Mouse (Mus musculus) midbrain, embryonic 14.5 days (tissue): ENCODE measurements around the gene Psg29. TPM values are rescaled to one million over a fixed set of nuclear protein-coding genes. Genes with fewer than 3 reads are reported as not detected.

Experiments used
- ATAC-seq: fragments of 200-750 bp; cut with Nextera tagmentation; 2 replicates; pipeline ENCODE4 v1.8.0; 2017; ENCODE audit warnings: moderate number of reproducible peaks, moderate library complexity; ENCODE audit not compliant: low FRiP score, low TSS enrichment
- DNase-seq: peaks from one replicate; pipeline ENCODE4 v3.0.0-alpha.2; 2015
- H3K27ac ChIP-seq: fragments of 300-500 bp; sonication (generic); replicated peaks from 2 replicates; pipeline ENCODE4 v1.5.1; 2014; ENCODE audit warnings: mild to moderate bottlenecking, low read depth, low read length, moderate library complexity
- H3K27me3 ChIP-seq: fragments of 300-500 bp; sonication (generic); 2 replicates; pipeline ENCODE4 v1.6.1; 2014; ENCODE audit warnings: low read length, control low read depth, mixed read lengths; ENCODE audit not compliant: control insufficient read depth, insufficient read depth
- H3K36me3 ChIP-seq: fragments of 300-500 bp; sonication (generic); 2 replicates; pipeline ENCODE4 v1.6.1; 2014; ENCODE audit warnings: low read length, control low read depth; ENCODE audit not compliant: control insufficient read depth, insufficient read depth
- H3K4me1 ChIP-seq: fragments of 300-500 bp; sonication (generic); 2 replicates; pipeline ENCODE4 v1.6.1; 2014; ENCODE audit warnings: mild to moderate bottlenecking, antibody characterized with exemption, low read length, control low read depth; ENCODE audit not compliant: control insufficient read depth, insufficient read depth
- H3K4me2 ChIP-seq: fragments of 300-500 bp; sonication (generic); 2 replicates; pipeline ENCODE4 v1.6.1; 2014; ENCODE audit warnings: mild to moderate bottlenecking, low read length, moderate library complexity
- H3K4me3 ChIP-seq: fragments of 300-500 bp; sonication (generic); replicated peaks from 2 replicates; pipeline ENCODE4 v1.5.1; 2014; ENCODE audit warnings: low read depth, low read length
- H3K9ac ChIP-seq: fragments of 300-500 bp; sonication (generic); replicated peaks from 2 replicates; pipeline ENCODE4 v1.6.1; 2014; ENCODE audit warnings: mild to moderate bottlenecking, low read length, moderate library complexity
- H3K9me3 ChIP-seq: fragments of 300-500 bp; sonication (generic); 2 replicates; pipeline ENCODE4 v1.6.1; 2016; ENCODE audit warnings: low read length, control low read depth, mixed read lengths; ENCODE audit not compliant: control insufficient read depth
- WGBS: fragments of 180-500 bp; shearing (Covaris S2); extraction: QIAGEN DNeasy Blood & Tissue Kit; methylation state at CpG from one replicate; pipeline ENCODE4 v1.1.7; 2014; 5-methylcytosine and 5-hydroxymethylcytosine counted together
- polyA plus RNA-seq: library from polyadenylated mRNA; unstranded; fragments of >200 nt; fragmentation: Nextera tagmentation; extraction: Ambion mirVana; gene quantifications from 2 replicates; pipeline ENCODE4 v1.2.1, GENCODE M21; 2014

Gene Psg29
- polyA plus RNA-seq, result 0.04 TPM in 1 of 2 replicates, not detected in the other

- H3K9me3 ChIP-seq, result peaks cover 11% of the 10 kb centered on the region
Measured at GRCm38 (mm10) chr7:17203177-17203576, at the start of gene Psg29. TSS of gene Psg29 (plus strand) at chr7:17203477.

GRCm38 (mm10) chr7:17155634-17156033 is 47.6 kb upstream of the Psg29 start:
- ATAC-seq (no peak), DNase-seq (no peak)
- Histone ChIP-seq H3K4me2 (no peak overlapping the region), H3K9me3 (peaks cover 26% of the 10 kb centered on the region; the same call in 1 of the 2 replicates), H3K4me1 (no peaks in the 10 kb centered on the region), H3K27me3 (no peaks in the 10 kb centered on the region), H3K9ac (no peak overlapping the region), H3K27ac (no peak overlapping the region), H3K36me3 (no peaks in the 10 kb centered on the region), H3K4me3 (no peak overlapping the region)
- 37% methylated on average over 2 of the region's 2 CpGs for WGBS

More at GRCm38 (mm10) chr7:17203177-17203576, at the start of gene Psg29:
- H3K27me3 ChIP-seq, result no peaks in the 10 kb centered on the region
- no peak within 1 kb of the TSS for H3K9ac ChIP-seq
- H3K4me3 ChIP-seq, result no peak within 1 kb of the TSS
- DNase-seq, result no peak
- H3K4me1 ChIP-seq, result no peaks in the 10 kb centered on the region
- no peak for ATAC-seq
- H3K36me3 ChIP-seq, result no peaks in the 10 kb centered on the region
- no peak within 1 kb of the TSS for H3K4me2 ChIP-seq
- H3K27ac ChIP-seq, result no peak within 1 kb of the TSS

GRCm38 (mm10) chr7:17156885-17157677 is 46.2 kb upstream of the Psg29 start:
- no peaks in the 10 kb centered on the region for H3K4me1 ChIP-seq
- H3K9me3 ChIP-seq, result peaks cover 22% of the 10 kb centered on the region; the same call in 1 of the 2 replicates
- ATAC-seq (no peak), DNase-seq (no peak)
- no peaks in the 10 kb centered on the region for H3K27me3 ChIP-seq
- no peak overlapping the region for H3K4me2 ChIP-seq
- WGBS, result 67% methylated on average over 3 of the region's 3 CpGs
- no peak overlapping the region for H3K9ac ChIP-seq
- H3K27ac ChIP-seq, result no peak overlapping the region
- no peak overlapping the region for H3K4me3 ChIP-seq
- no peaks in the 10 kb centered on the region for H3K36me3 ChIP-seq

- Histone ChIP-seq H3K27me3 (no peaks in the 10 kb centered on the region), H3K4me2 (no peak overlapping the region), H3K27ac (no peak overlapping the region), H3K36me3 (no peaks in the 10 kb centered on the region), H3K4me1 (no peaks in the 10 kb centered on the region), H3K4me3 (no peak overlapping the region), H3K9me3 (peaks cover 22% of the 10 kb centered on the region; the same call in 1 of the 2 replicates), H3K9ac (no peak overlapping the region)
- WGBS, result 89% methylated on average over 7 of the region's 7 CpGs
- no peak for ATAC-seq
- DNase-seq, result no peak
Measured at GRCm38 (mm10) chr7:17159011-17159410, 44.3 kb upstream of the Psg29 start.

- Histone ChIP-seq H3K27ac (no peak overlapping the region), H3K36me3 (no peaks in the 10 kb centered on the region), H3K27me3 (no peaks in the 10 kb centered on the region), H3K4me1 (no peaks in the 10 kb centered on the region), H3K9ac (no peak overlapping the region), H3K4me2 (no peak overlapping the region), H3K9me3 (peaks cover 14% of the 10 kb centered on the region; the same call in 1 of the 2 replicates), H3K4me3 (no peak overlapping the region)
- ATAC-seq (no peak), DNase-seq (no peak)
- WGBS, result 87% methylated on average over 4 of the region's 4 CpGs
Measured at GRCm38 (mm10) chr7:17171827-17172226, 31.4 kb upstream of the Psg29 start.

- Histone ChIP-seq H3K36me3 (no peaks in the 10 kb centered on the region), H3K4me3 (no peak overlapping the region), H3K27ac (no peak overlapping the region), H3K4me1 (no peaks in the 10 kb centered on the region), H3K9ac (no peak overlapping the region), H3K9me3 (peaks cover 18% of the 10 kb centered on the region; the same call in 1 of the 2 replicates), H3K4me2 (no peak overlapping the region), H3K27me3 (no peaks in the 10 kb centered on the region)
- WGBS, result 68% methylated on average over 3 of the region's 3 CpGs
- ATAC-seq, result no peak
- DNase-seq, result no peak
Measured at GRCm38 (mm10) chr7:17205530-17206184, 2.4 kb downstream of the Psg29 start.

Other genes starting within 250 kb of the Psg29 start
- gene Pnmal1, start 243.8 kb upstream of the Psg29 start, polyA plus RNA-seq, result 60.8 and 69.8 TPM in 2 replicates
- 6.4 and 8.7 TPM in 2 replicates for gene Gm42372, start 220.4 kb upstream of the Psg29 start, polyA plus RNA-seq
- 3.1 and 4.5 TPM in 2 replicates for gene Ccdc8, start 210.8 kb upstream of the Psg29 start, polyA plus RNA-seq
- gene Ppp5c, start 175.6 kb upstream of the Psg29 start, polyA plus RNA-seq, result 112 and 118 TPM in 2 replicates
- gene Hif3a, start 141.1 kb upstream of the Psg29 start, polyA plus RNA-seq, result 1.5 and 4.6 TPM in 2 replicates
- gene Psg16, start 129.4 kb upstream of the Psg29 start, polyA plus RNA-seq, result 4.3 and 4.9 TPM in 2 replicates
- not detected in 2 replicates for gene Ceacam3, start 53.2 kb upstream of the Psg29 start, polyA plus RNA-seq